Mouse (Mus musculus): Measurements from ENCODE around the gene Mrgprb3.

The Mrgprb3 gene

DNA sequence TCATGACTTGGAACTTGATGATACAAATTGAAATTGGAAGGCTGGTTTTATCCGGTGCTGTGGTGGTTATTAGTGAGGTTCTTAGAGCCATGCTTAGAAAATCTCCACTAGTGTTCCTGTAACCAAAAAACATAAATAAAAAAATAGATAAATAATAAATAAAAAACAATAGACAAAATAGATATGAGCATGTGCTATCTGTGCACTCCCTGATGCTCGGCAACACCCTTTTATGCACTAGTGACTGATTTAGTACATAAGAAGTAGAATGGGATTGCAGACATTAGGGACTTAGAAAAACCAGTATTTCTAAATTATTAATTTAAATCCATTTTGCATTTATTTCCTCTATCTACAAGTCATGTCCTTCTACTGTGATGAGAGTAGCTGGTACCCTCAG is at the start of gene Mrgprb3:
TSS of gene Mrgprb3 (minus strand) at position 101 of the 400 bp plus-strand sequence.
- no peak for DNase-seq (ENCODE audit: low read depth, low spot score)
